Mouse (Mus musculus) naive thymus-derived CD4-positive, alpha-beta T cell, adult 5 months (primary cell): ENCODE measurements around the gene Pgap1. TPM values are rescaled to one million over a fixed set of nuclear protein-coding genes. Genes with fewer than 3 reads are reported as not detected.

Experiments
- polyA plus RNA-seq: library from polyadenylated mRNA; unstranded; fragments of 100-300 nt; shearing (Covaris generic); gene quantifications from one replicate; pipeline ENCODE4 v1.2.1, GENCODE M21; 2017

The Pgap1 gene
- polyA plus RNA-seq = 14.2 TPM

GRCm38 (mm10) chr1:54557301-54558229 lies at the start of gene Pgap1:
TSS of gene Pgap1 (minus strand) at chr1:54557684.

GRCm38 (mm10) chr1:54438340-54439079 lies 119.0 kb downstream of the Pgap1 start, which contains the start of gene Gtf3c3:
TSS of gene Gtf3c3 (minus strand) at chr1:54438971.

Other genes with a start within 250 kb of the Pgap1 start
- 15.2 TPM for gene Gtf3c3, start 118.7 kb downstream of the Pgap1 start, polyA plus RNA-seq